Mouse (Mus musculus): ENCODE data around the gene Prkch.

DNA sequence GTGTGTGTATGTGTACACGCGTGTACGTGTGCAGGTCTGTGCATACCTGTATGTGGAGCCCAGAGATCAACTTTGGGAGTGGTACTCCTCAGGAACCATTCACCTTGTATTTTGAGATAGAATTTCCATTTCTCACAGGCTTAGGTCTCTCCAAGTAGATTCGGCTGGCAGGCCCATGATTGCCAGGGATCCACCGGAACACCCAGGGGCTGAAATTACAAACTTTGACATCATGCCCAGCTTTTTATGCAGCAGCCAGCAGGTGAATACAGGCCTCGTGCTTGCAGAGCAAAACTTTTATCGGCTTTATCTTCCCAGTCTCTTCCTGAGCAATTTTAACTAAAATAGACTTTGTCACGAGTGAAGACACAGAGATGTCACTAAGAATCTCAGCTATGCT is 217.2 kb downstream of the Prkch start:
- no peak for TF ChIP-seq CTCF (IDR thresholded peaks at IDR 0.05; ENCODE audit: low read depth)
- TF ChIP-seq EP300 (optimal IDR thresholded peaks at IDR 0.05) = no peak

All from stomach, postnatal 0 days (tissue).